Mouse (Mus musculus) midbrain, embryonic 15.5 days (tissue): ENCODE results near the gene Gm26661. TPM values are rescaled to one million over a fixed set of nuclear protein-coding genes. Genes with fewer than 3 reads are reported as not detected.

Experiments used
- ATAC-seq: fragments of 200-750 bp; cut with Nextera tagmentation; replicated peaks from 2 replicates; pipeline ENCODE4 v1.8.0; 2017; ENCODE audit warnings: moderate TSS enrichment
- H3K27ac ChIP-seq: fragments of 300-500 bp; sonication (generic); 2 replicates; pipeline ENCODE4 v1.5.1; 2015; ENCODE audit warnings: mild to moderate bottlenecking, inconsistent platforms
- H3K27me3 ChIP-seq: fragments of 300-500 bp; sonication (generic); replicated peaks from 2 replicates; pipeline ENCODE4 v1.6.1; 2015; ENCODE audit warnings: inconsistent platforms
- H3K36me3 ChIP-seq: fragments of 300-500 bp; sonication (generic); replicated peaks from 2 replicates; pipeline ENCODE4 v1.6.1; 2015; ENCODE audit warnings: inconsistent platforms
- H3K4me1 ChIP-seq: fragments of 300-500 bp; sonication (generic); 2 replicates; pipeline ENCODE4 v1.6.1; 2015; ENCODE audit warnings: inconsistent platforms
- H3K4me2 ChIP-seq: fragments of 300-500 bp; sonication (generic); 2 replicates; pipeline ENCODE4 v1.6.1; 2015; ENCODE audit warnings: inconsistent platforms, mild to moderate bottlenecking, moderate library complexity
- H3K4me3 ChIP-seq: fragments of 300-500 bp; sonication (generic); 2 replicates; pipeline ENCODE4 v1.5.1; 2015; ENCODE audit warnings: mild to moderate bottlenecking, inconsistent platforms
- H3K9ac ChIP-seq: fragments of 300-500 bp; sonication (generic); 2 replicates; pipeline ENCODE4 v1.6.1; 2015; ENCODE audit warnings: mild to moderate bottlenecking, inconsistent platforms
- H3K9me3 ChIP-seq: fragments of 300-500 bp; sonication (generic); 2 replicates; pipeline ENCODE4 v1.6.1; 2016; ENCODE audit warnings: inconsistent platforms
- WGBS: fragments of 180-500 bp; shearing (Covaris S2); methylation state at CpG from one replicate; pipeline ENCODE4 v1.1.7; 2015; ENCODE audit warnings: mixed read lengths; 5-methylcytosine and 5-hydroxymethylcytosine counted together
- polyA plus RNA-seq: library from polyadenylated mRNA; unstranded; fragments of >200 nt; fragmentation: Nextera tagmentation; extraction: Ambion mirVana; gene quantifications from 2 replicates; pipeline ENCODE4 v1.2.1, GENCODE M21; 2015

The Gm26661 gene
- not detected in 2 replicates for polyA plus RNA-seq

GRCm38 (mm10) chr14:7791532-7792159 lies at the start of gene Gm26661:
Gene Gm26661 (plus strand): TSS chr14:7791587.
- H3K4me1 ChIP-seq, result peaks cover 12% of the 10 kb centered on the region
- peak within 1 kb of the TSS; percentile 49 for H3K4me3 ChIP-seq
- no peaks in the 10 kb centered on the region for H3K9me3 ChIP-seq
- ATAC-seq, result peak; percentile 93
- no peaks in the 10 kb centered on the region for H3K27me3 ChIP-seq
- H3K36me3 ChIP-seq, result no peaks in the 10 kb centered on the region
- peak within 1 kb of the TSS; percentile 42 for H3K9ac ChIP-seq
- under 1% methylated on average over 30 of the region's 30 CpGs for WGBS
- peak within 1 kb of the TSS; percentile 43 for H3K27ac ChIP-seq
- peak within 1 kb of the TSS; percentile 87 for H3K4me2 ChIP-seq

- Histone ChIP-seq H3K9ac (0 out of 2 replicates have a peak overlapping the region, but pooled peaks have one; percentile 9), H3K36me3 (no peaks in the 10 kb centered on the region), H3K4me2 (peak overlapping the region; percentile 43), H3K27ac (peak overlapping the region; percentile 82), H3K4me3 (peak overlapping the region; percentile 23), H3K9me3 (no peaks in the 10 kb centered on the region), H3K27me3 (no peaks in the 10 kb centered on the region), H3K4me1 (0 out of 2 replicates have a peak, but pooled peaks cover 4% of the 10 kb centered on the region)
- WGBS, result 23% methylated on average over 11 of the region's 11 CpGs
- peak; percentile 94 for ATAC-seq
These were observed 42.2 kb upstream of the Gm26661 start for GRCm38 (mm10) chr14:7748944-7749763.

GRCm38 (mm10) chr14:7749764-7750089 lies 41.7 kb upstream of the Gm26661 start:
- WGBS, result 7% methylated on average over 4 of the region's 4 CpGs
- peak overlapping the region; percentile 82 for H3K27ac ChIP-seq
- H3K9ac ChIP-seq, result 0 out of 2 replicates have a peak overlapping the region, but pooled peaks have one; percentile 7
- no peaks in the 10 kb centered on the region for H3K9me3 ChIP-seq
- no peaks in the 10 kb centered on the region for H3K36me3 ChIP-seq
- H3K4me3 ChIP-seq, result peak overlapping the region; percentile 23
- 0 out of 2 replicates have a peak, but pooled peaks cover 4% of the 10 kb centered on the region for H3K4me1 ChIP-seq
- ATAC-seq, result peak; percentile 94
- no peaks in the 10 kb centered on the region for H3K27me3 ChIP-seq
- H3K4me2 ChIP-seq, result peak overlapping the region; percentile 43

GRCm38 (mm10) chr14:7765569-7766314 lies 25.6 kb upstream of the Gm26661 start:
- Histone ChIP-seq H3K27ac (no peak overlapping the region), H3K9me3 (no peaks in the 10 kb centered on the region), H3K4me1 (no peaks in the 10 kb centered on the region), H3K4me3 (no peak overlapping the region), H3K36me3 (no peaks in the 10 kb centered on the region), H3K9ac (no peak overlapping the region), H3K4me2 (no peak overlapping the region), H3K27me3 (no peaks in the 10 kb centered on the region)
- ATAC-seq, result peak; percentile 90
- WGBS, result 16% methylated on average over 9 of the region's 9 CpGs

GRCm38 (mm10) chr14:7773714-7774389 lies 17.5 kb upstream of the Gm26661 start:
- ATAC-seq, result peak; percentile 94
- H3K4me2 ChIP-seq, result peak overlapping the region; percentile 54
- H3K27me3 ChIP-seq, result no peaks in the 10 kb centered on the region
- no peaks in the 10 kb centered on the region for H3K36me3 ChIP-seq
- peak overlapping the region; percentile 49 for H3K9ac ChIP-seq
- WGBS, result 34% methylated on average over 24 of the region's 24 CpGs
- no peaks in the 10 kb centered on the region for H3K4me1 ChIP-seq
- no peaks in the 10 kb centered on the region for H3K9me3 ChIP-seq
- peak overlapping the region; percentile 80 for H3K27ac ChIP-seq
- peak overlapping the region; percentile 46 for H3K4me3 ChIP-seq

GRCm38 (mm10) chr14:7786073-7786472 lies 5.3 kb upstream of the Gm26661 start:
- no peaks in the 10 kb centered on the region for H3K36me3 ChIP-seq
- no peaks in the 10 kb centered on the region for H3K9me3 ChIP-seq
- H3K9ac ChIP-seq, result no peak overlapping the region
- H3K4me1 ChIP-seq, result peaks cover 2% of the 10 kb centered on the region; the same call in 1 of the 2 replicates
- no peak overlapping the region for H3K4me3 ChIP-seq
- ATAC-seq, result no peak
- WGBS, result 56% methylated on average over 13 of the region's 13 CpGs
- H3K27me3 ChIP-seq, result no peaks in the 10 kb centered on the region
- H3K4me2 ChIP-seq, result no peak overlapping the region
- H3K27ac ChIP-seq, result no peak overlapping the region

GRCm38 (mm10) chr14:7789266-7790030 lies 1.9 kb upstream of the Gm26661 start:
- no peaks in the 10 kb centered on the region for H3K9me3 ChIP-seq
- no peak for ATAC-seq
- peaks cover 12% of the 10 kb centered on the region for H3K4me1 ChIP-seq
- H3K4me2 ChIP-seq, result no peak overlapping the region
- 89% methylated on average over 7 of the region's 7 CpGs for WGBS
- H3K4me3 ChIP-seq, result no peak overlapping the region
- H3K27me3 ChIP-seq, result no peaks in the 10 kb centered on the region
- H3K27ac ChIP-seq, result no peak overlapping the region
- no peaks in the 10 kb centered on the region for H3K36me3 ChIP-seq
- no peak overlapping the region for H3K9ac ChIP-seq

GRCm38 (mm10) chr14:7791061-7791531 lies 291 bp upstream of the Gm26661 start:
- Histone ChIP-seq H3K9me3 (no peaks in the 10 kb centered on the region), H3K27me3 (no peaks in the 10 kb centered on the region), H3K27ac (peak overlapping the region; percentile 43), H3K4me3 (peak overlapping the region; percentile 49), H3K9ac (peak overlapping the region; percentile 42), H3K4me2 (peak overlapping the region; percentile 87), H3K36me3 (no peaks in the 10 kb centered on the region), H3K4me1 (peaks cover 12% of the 10 kb centered on the region)
- ATAC-seq, result no peak
- 15% methylated on average over 19 of the region's 19 CpGs for WGBS

- Histone ChIP-seq H3K4me1 (peaks cover 11% of the 10 kb centered on the region), H3K4me2 (no peak overlapping the region), H3K4me3 (no peak overlapping the region), H3K36me3 (no peaks in the 10 kb centered on the region), H3K9me3 (no peaks in the 10 kb centered on the region), H3K9ac (no peak overlapping the region), H3K27me3 (no peaks in the 10 kb centered on the region), H3K27ac (no peak overlapping the region)
- WGBS, result 95% methylated on average over 4 of the region's 4 CpGs
- no peak for ATAC-seq
These were observed 4.6 kb downstream of the Gm26661 start for GRCm38 (mm10) chr14:7795961-7796360.

GRCm38 (mm10) chr14:7800611-7801010 lies 9.2 kb downstream of the Gm26661 start:
- no peak overlapping the region for H3K4me2 ChIP-seq
- ATAC-seq, result no peak
- no peaks in the 10 kb centered on the region for H3K9me3 ChIP-seq
- no peaks in the 10 kb centered on the region for H3K36me3 ChIP-seq
- no peaks in the 10 kb centered on the region for H3K27me3 ChIP-seq
- no peak overlapping the region for H3K27ac ChIP-seq
- H3K4me3 ChIP-seq, result no peak overlapping the region
- no peaks in the 10 kb centered on the region for H3K4me1 ChIP-seq
- H3K9ac ChIP-seq, result no peak overlapping the region

- H3K9me3 ChIP-seq, result no peaks in the 10 kb centered on the region
- no peak for ATAC-seq
- no peak overlapping the region for H3K9ac ChIP-seq
- 9% methylated on average over 4 of the region's 4 CpGs for WGBS
- H3K4me2 ChIP-seq, result no peak overlapping the region
- no peak overlapping the region for H3K27ac ChIP-seq
- no peaks in the 10 kb centered on the region for H3K4me1 ChIP-seq
- H3K36me3 ChIP-seq, result no peaks in the 10 kb centered on the region
- no peak overlapping the region for H3K4me3 ChIP-seq
- no peaks in the 10 kb centered on the region for H3K27me3 ChIP-seq
These were observed 10.4 kb downstream of the Gm26661 start for GRCm38 (mm10) chr14:7801831-7802230.
